Mouse (Mus musculus): ENCODE measurements at regions not wholly inside any gene's neighbourhood (a gene's known extent, or its start where the extent isn't known, plus 50 kb on each side); places are given as distances from the start of the nearest gene placed in this dataset.

- Histone ChIP-seq H3K4me2 (ENCODE audit: insufficient read depth, low read depth, poor library complexity, severe bottlenecking) (no peak overlapping the region), H3K4me3 (replicated peaks in 1 of 3; ENCODE audit: low read depth in 2 of 3, low read length in 2 of 3, poor library complexity in 1 of 3) (no peak overlapping the region), H3K9me3 (replicated peaks; ENCODE audit: low read length) (peaks cover 4% of the 10 kb centered on the region), H3K9ac (ENCODE audit: insufficient read depth, low read depth) (no peak overlapping the region), H3K27me3 (replicated peaks) (no peaks in the 10 kb centered on the region), H3K4me1 (ENCODE audit: control insufficient read depth in 1 of 2, insufficient read depth in 2 of 2) (no peaks in the 10 kb centered on the region), H3K27ac (ENCODE audit: insufficient read depth, low read depth) (no peak overlapping the region), H3K36me3 (replicated peaks in 1 of 2; ENCODE audit: control insufficient read depth in 1 of 2, insufficient read depth in 1 of 2, low read length in 1 of 2) (no peaks in the 10 kb centered on the region), H3K79me2 (replicated peaks; ENCODE audit: control insufficient read depth, extremely low read depth, insufficient read depth, poor library complexity, severe bottlenecking) (no peaks in the 10 kb centered on the region)
- in situ Hi-C loops (cut with MboI; ENCODE audit: low pct_ligation_motif_present, low pct_unique_long_range_greater_than_20kb, low sequenced_read_pairs) (no loop called here), dilution Hi-C loops (cut with MboI; ENCODE audit: extremely low pct_ligation_motif_present, extremely low pct_unique_long_range_greater_than_20kb, low sequenced_read_pairs) (no loop called here)
- DNase-seq (ENCODE audit: extremely low read depth): no peak
- no peak for TF ChIP-seq EP300 (IDR thresholded peaks at IDR 0.05; ENCODE audit: low read length)
- no peak for TF ChIP-seq ZKSCAN1 (IDR thresholded peaks at IDR 0.05; ENCODE audit: borderline replicate concordance, low read depth, low read length)
- no peak for TF ChIP-seq MAFK (IDR thresholded peaks at IDR 0.05; ENCODE audit: insufficient replicate concordance, low read length)
- TF ChIP-seq RAD21 (IDR thresholded peaks at IDR 0.05; ENCODE audit: low read depth, low read length): no peak
- no peak for TF ChIP-seq CHD2 (IDR thresholded peaks at IDR 0.05; ENCODE audit: low read length)
Measured at GRCm38 (mm10) chr4:70700894-70701293, 166.1 kb upstream of the Megf9 start.

DNA sequence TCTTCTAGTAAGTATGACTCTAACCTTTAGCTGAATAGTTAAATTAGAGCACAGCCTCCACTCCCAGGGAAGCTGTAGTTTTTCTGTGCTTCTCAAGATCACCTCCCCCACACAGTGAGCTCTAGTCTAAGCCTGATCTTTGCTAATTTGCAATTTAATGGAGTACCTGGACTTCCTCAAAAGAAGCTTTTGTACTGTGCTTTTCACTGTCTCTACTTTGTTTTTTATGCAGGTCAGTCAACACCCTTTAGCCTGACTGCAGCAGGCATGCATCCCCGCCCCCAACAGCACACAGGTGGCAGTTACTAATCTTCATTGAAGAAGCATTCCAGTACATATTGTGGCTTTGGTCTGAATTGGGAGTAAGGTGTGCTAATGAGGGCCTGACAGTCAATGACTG is 129.4 kb upstream of the Megf9 start:
- TF ChIP-seq POLR2AphosphoS2 (IDR thresholded peaks at IDR 0.05; ENCODE audit: low read depth, low read length) (no peak), KAT2A (IDR thresholded peaks at IDR 0.05; ENCODE audit: insufficient replicate concordance, low read length) (no peak), MEF2A (IDR thresholded peaks at IDR 0.05; ENCODE audit: borderline replicate concordance, low read depth, low read length) (no peak), MXI1 (IDR thresholded peaks at IDR 0.05; ENCODE audit: low read depth, low read length) (no peak), HCFC1 (IDR thresholded peaks at IDR 0.05; ENCODE audit: low read depth, low read length) (no peak), USF2 (conservative IDR thresholded peaks at IDR 0.05; ENCODE audit: low read depth, low read length) (no peak), PAX5 (IDR thresholded peaks at IDR 0.05; ENCODE audit: low read length) (no peak), IRF4 (IDR thresholded peaks at IDR 0.05; ENCODE audit: low read depth, low read length) (no peak), ELF1 (IDR thresholded peaks at IDR 0.05; ENCODE audit: low read depth, low read length) (no peak), MAFK (IDR thresholded peaks at IDR 0.05; ENCODE audit: insufficient replicate concordance, low read length) (no peak), ZC3H11A (IDR thresholded peaks at IDR 0.05; ENCODE audit: low read depth, low read length) (no peak)
- Histone ChIP-seq H3K79me2 (replicated peaks; ENCODE audit: control insufficient read depth, extremely low read depth, insufficient read depth, poor library complexity, severe bottlenecking) (no peaks in the 10 kb centered on the region), H3K4me3 (replicated peaks in 1 of 3; ENCODE audit: low read depth in 2 of 3, low read length in 2 of 3, poor library complexity in 1 of 3) (no peak overlapping the region), H3K36me3 (replicated peaks in 1 of 2; ENCODE audit: control insufficient read depth in 1 of 2, insufficient read depth in 1 of 2, low read length in 1 of 2) (no peaks in the 10 kb centered on the region), H3K9me3 (replicated peaks; ENCODE audit: low read length) (no peaks in the 10 kb centered on the region), H3K9ac (ENCODE audit: insufficient read depth, low read depth) (no peak overlapping the region), H3K4me2 (ENCODE audit: insufficient read depth, low read depth, poor library complexity, severe bottlenecking) (no peak overlapping the region), H3K4me1 (ENCODE audit: control insufficient read depth in 1 of 2, insufficient read depth in 2 of 2) (no peaks in the 10 kb centered on the region), H3K27me3 (replicated peaks) (no peaks in the 10 kb centered on the region), H3K27ac (ENCODE audit: insufficient read depth, low read depth) (no peak overlapping the region)
- DNase-seq (ENCODE audit: extremely low read depth): no peak
- dilution Hi-C loops (cut with MboI; ENCODE audit: extremely low pct_ligation_motif_present, extremely low pct_unique_long_range_greater_than_20kb, low sequenced_read_pairs) (no loop called here), in situ Hi-C loops (cut with MboI; ENCODE audit: low pct_ligation_motif_present, low pct_unique_long_range_greater_than_20kb, low sequenced_read_pairs) (no loop called here)

DNA sequence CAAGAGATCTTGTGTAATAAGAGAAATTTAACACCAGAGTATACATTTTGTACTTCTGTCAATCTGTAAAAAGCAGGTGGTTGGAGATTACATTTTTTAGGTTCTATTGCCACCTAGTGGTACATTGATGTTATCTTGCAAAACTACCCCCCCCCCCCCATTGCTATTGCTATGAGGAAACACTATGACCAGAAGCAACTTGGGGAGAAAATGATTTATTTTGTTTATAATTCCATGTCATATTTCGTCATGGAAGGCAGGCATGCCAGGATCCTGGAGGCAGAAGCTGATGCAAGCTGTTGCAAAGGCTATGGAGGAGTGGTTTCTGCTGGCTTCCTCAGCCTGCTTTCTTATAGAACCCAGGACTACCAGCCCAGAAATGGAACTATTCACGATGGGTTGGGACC is 86.6 kb upstream of the Megf9 start:
- H3K27ac ChIP-seq (ENCODE audit: insufficient read depth, low read depth): no peak overlapping the region
- H3K4me2 ChIP-seq (ENCODE audit: insufficient read depth, low read depth, poor library complexity, severe bottlenecking): no peak overlapping the region
- no peaks in the 10 kb centered on the region for H3K36me3 ChIP-seq (replicated peaks in 1 of 2; ENCODE audit: control insufficient read depth in 1 of 2, insufficient read depth in 1 of 2, low read length in 1 of 2)
- no peak overlapping the region for H3K4me3 ChIP-seq (replicated peaks in 1 of 3; ENCODE audit: low read depth in 2 of 3, low read length in 2 of 3, poor library complexity in 1 of 3)
- H3K79me2 ChIP-seq (replicated peaks; ENCODE audit: control insufficient read depth, extremely low read depth, insufficient read depth, poor library complexity, severe bottlenecking): no peaks in the 10 kb centered on the region
- in situ Hi-C loops (cut with MboI; ENCODE audit: low pct_ligation_motif_present, low pct_unique_long_range_greater_than_20kb, low sequenced_read_pairs) (no loop called here), dilution Hi-C loops (cut with MboI; ENCODE audit: extremely low pct_ligation_motif_present, extremely low pct_unique_long_range_greater_than_20kb, low sequenced_read_pairs) (no loop called here)
- H3K27me3 ChIP-seq (replicated peaks): no peaks in the 10 kb centered on the region
- no peaks in the 10 kb centered on the region for H3K9me3 ChIP-seq (replicated peaks; ENCODE audit: low read length)
- H3K9ac ChIP-seq (ENCODE audit: insufficient read depth, low read depth): no peak overlapping the region
- TF ChIP-seq USF1 (IDR thresholded peaks at IDR 0.05; ENCODE audit: low read depth, low read length): no peak
- no peak for TF ChIP-seq ETS1 (conservative IDR thresholded peaks at IDR 0.05; ENCODE audit: low read depth, low read length)
- TF ChIP-seq SMC3 (IDR thresholded peaks at IDR 0.05; ENCODE audit: low read depth, low read length): peak; percentile 25; the same call in 1 of the 2 replicates
- no peak for TF ChIP-seq NELFE (IDR thresholded peaks at IDR 0.05; ENCODE audit: low read depth, low read length)
- TF ChIP-seq CTCF (conservative IDR thresholded peaks at IDR 0.05 in 1 of 2, IDR thresholded peaks at IDR 0.05 in 1 of 2; ENCODE audit: low read depth in 2 of 2, low read length in 2 of 2): peak in 1 of 2 experiments; percentile 58; a peak in 2 of 4 replicates
- TF ChIP-seq RAD21 (IDR thresholded peaks at IDR 0.05; ENCODE audit: low read depth, low read length): peak; percentile 61
- DNase-seq (ENCODE audit: extremely low read depth): peak; percentile 32
- H3K4me1 ChIP-seq (ENCODE audit: control insufficient read depth in 1 of 2, insufficient read depth in 2 of 2): no peaks in the 10 kb centered on the region
